Mouse (Mus musculus): ENCODE measurements around the gene Olfr373.

The Olfr373 gene

GRCm38 (mm10) chr8:72133507-72133906, 50.5 kb downstream of the Olfr373 start:
- DNase-seq (ENCODE audit: low read depth, low spot score) = no peak

DNA sequence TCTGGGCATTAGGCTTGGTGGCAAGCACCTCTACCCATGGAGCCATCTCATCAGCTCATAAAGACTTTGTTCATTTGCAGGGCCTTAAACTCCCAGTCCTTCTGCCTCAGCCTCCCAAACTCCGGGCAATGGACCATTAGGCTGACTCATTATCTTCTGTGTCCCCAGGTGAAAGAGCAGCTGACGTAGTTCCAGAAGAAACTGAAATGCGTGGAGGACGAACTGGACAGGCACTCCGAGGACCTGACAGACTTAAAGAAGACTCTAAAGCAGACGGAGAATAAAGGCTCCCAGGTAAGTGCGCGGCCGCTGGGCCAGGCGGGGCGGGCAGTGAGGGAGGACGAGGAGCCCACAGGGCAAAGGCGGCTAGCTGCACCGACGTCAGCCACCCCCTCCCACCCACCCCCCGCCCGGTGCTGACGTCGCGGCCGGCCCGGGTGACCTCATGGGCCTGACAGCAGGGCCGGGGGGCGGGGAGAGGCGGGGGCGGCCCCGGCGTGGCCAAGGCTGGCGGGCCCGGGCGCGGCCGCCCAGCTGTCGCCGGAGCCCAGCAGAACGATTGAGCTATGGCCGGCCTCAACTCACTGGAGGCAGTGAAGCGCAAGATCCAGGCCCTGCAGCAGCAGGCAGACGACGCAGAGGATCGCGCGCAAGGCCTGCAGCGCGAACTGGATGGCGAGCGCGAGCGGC, 51.9 kb downstream of the Olfr373 start, which contains the start of gene Tpm4:
Gene Tpm4, plus strand, starts transcription at position 220 of the 690 bp plus-strand sequence.
- peak; percentile 86 for DNase-seq (ENCODE audit: low read depth, low spot score)

DNA sequence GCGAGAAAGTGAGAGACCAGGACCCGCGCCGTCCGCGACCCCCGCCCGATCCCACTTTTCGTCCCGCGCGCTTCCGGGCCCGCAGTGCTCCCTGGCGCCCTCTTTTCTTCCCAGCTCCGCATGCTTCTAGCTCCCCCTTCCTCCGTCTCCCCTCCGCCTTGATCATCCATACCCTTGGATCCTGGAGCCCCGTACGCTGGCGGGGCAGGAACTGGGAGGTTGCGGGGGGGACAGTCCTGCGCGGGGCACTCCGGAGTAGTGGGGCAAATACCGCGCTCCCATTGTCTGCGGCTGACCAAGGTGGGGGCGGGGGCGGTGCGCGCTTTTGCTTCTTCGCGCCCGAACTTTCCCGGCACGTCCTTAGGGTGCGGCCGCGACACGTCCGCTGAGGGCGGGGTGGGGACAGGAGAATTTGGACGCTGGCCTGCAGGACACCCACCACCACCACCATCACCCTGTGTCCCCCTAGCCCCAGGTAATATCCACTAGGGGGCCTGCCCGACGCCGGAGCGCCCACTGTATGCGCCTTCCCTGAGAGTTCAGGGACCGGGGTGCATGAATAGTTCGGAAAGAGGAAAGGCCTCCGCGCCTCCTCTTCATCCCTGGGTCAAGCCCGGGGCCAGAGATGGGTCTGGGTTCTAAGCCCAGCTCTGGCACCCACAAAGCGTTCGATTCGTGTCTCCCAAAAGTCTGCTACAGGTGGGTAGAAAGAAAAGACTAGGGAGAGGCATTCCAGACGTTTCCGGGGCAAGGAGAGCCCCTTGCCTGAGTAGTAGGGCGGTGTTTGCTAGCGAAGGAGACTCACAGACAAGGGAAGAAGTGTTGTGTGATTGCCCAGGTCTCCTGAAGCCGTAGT, 52.7 kb downstream of the Olfr373 start:
- DNase-seq (ENCODE audit: low read depth, low spot score) = peak; percentile 71

GRCm38 (mm10) chr8:72136302-72136978, 53.5 kb downstream of the Olfr373 start:
- peak; percentile 91 for DNase-seq (ENCODE audit: low read depth, low spot score)

- DNase-seq (ENCODE audit: low read depth, low spot score) = no peak
Measured at GRCm38 (mm10) chr8:72137431-72137830, 54.5 kb downstream of the Olfr373 start.

GRCm38 (mm10) chr8:72138456-72138855, 55.5 kb downstream of the Olfr373 start:
- DNase-seq (ENCODE audit: low read depth, low spot score) = no peak

- DNase-seq (ENCODE audit: low read depth, low spot score) = no peak
Measured at GRCm38 (mm10) chr8:72143256-72143824, 60.4 kb downstream of the Olfr373 start.

DNA sequence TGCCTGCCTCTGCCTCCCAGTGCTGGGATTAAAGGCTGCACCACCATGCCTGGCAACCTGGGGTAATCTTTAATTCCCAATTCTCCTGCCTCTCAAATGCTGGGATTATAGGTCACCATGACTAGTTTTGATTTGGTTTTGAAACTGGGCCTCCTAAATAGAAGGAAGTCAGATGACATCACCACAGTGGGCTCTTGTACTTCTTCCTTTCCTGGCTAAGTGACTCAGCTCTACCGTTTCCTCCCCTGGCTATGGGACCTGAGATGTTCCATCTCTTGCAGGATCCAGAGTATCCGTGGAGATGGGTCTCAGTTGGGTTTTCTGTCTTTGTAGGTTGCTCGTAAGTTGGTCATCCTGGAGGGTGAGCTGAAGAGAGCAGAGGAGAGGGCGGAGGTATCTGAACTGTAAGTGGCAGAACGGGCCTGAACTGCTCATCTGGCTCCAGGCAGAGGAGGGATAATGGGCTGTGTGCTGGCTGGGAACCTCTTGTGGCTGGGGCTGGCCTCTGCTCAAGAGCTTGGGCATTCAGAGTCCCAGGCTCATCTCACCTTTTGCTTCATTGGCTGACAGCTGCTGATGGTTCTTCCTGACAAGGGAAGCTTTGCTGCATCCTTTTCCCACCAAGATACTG, 61.5 kb downstream of the Olfr373 start:
- no peak for DNase-seq (ENCODE audit: low read depth, low spot score)

DNA sequence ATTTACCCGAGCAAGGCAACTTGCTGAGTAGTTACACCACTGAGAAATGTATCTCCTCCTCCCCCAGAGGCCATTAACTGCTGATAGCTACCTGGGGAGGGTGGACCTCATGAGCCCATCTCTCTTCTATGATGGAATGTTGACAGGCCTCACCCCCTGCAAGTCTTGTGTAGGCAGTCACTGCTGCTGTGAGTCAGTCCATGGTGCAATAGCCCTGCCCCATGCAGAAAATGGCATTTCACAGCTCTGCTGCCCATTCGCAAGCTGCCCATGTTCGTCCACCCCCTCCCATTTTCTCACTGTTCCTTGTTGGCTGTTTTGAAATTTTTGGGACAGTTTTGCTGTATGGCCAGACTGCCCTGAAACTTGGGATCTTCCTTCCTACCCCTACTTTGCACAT, 62.5 kb downstream of the Olfr373 start:
- DNase-seq (ENCODE audit: low read depth, low spot score) = no peak

DNA sequence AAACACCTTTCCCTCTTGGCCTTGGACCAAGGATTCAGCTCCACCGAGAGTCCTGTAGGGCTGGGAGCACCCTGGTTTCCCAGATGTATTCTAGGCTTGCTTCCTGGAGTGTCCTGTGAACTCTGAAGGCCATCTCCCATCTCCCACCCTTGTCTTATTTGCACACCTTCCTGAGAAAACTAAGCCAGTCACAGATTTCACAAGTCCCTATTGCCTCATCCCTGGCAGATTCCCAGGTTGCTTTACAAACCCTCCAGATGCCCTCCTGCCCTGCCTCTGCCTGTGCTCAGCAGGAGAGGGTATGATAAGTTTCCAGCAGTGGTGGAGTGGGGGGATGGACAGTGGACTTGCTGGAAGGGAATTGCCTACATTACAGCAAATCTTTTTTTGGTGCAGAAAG, 63.1 kb downstream of the Olfr373 start:
- no peak for DNase-seq (ENCODE audit: low read depth, low spot score)

- DNase-seq (ENCODE audit: low read depth, low spot score) = no peak
Measured at GRCm38 (mm10) chr8:72146556-72146955, 63.6 kb downstream of the Olfr373 start.

DNA sequence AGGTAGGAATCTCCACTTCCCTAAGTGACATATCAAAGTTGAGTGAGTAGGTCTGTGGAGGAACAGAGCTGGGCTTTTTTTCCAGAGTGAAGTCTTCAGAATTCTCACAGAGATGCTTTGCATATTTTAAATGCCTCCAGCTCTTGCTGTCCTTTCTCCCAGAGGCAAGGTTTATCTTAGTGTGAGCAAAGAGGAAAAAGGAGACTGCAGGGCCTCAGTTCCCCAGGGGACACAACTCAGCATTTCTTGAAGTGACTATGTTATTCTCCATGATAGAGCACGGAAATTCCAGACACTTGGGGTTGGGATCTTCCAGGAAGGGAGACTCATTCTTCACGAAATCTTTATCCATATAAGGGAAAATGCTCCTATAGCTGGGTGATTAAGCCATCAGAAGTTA, 64.3 kb downstream of the Olfr373 start:
- no peak for DNase-seq (ENCODE audit: low read depth, low spot score)

GRCm38 (mm10) chr8:72149056-72149455, 66.1 kb downstream of the Olfr373 start:
- no peak for DNase-seq (ENCODE audit: low read depth, low spot score)

- no peak for DNase-seq (ENCODE audit: low read depth, low spot score)
Measured at GRCm38 (mm10) chr8:72151418-72152078, 68.6 kb downstream of the Olfr373 start.
